Mouse (Mus musculus): ENCODE measurements around the gene Hoxd13. TPM values are rescaled to one million over a fixed set of nuclear protein-coding genes. Genes with fewer than 3 reads are reported as not detected.

The Hoxd13 gene
- polyA plus RNA-seq, 2 experiments: 54.6 to 109 TPM

GRCm38 (mm10) chr2:74715504-74716241 is 47.6 kb downstream of the Hoxd13 start:
- peak overlapping the region; percentile 18 for H3K4me3 ChIP-seq (replicated peaks; ENCODE audit: low read length)
- WGBS: 4% methylated on average over 26 of the region's 26 CpGs

GRCm38 (mm10) chr2:74720384-74720783 is 52.3 kb downstream of the Hoxd13 start:
- Histone ChIP-seq H3K4me3 (replicated peaks; ENCODE audit: low read length) (no peak overlapping the region), H3K27me3 (ENCODE audit: control insufficient read depth, insufficient read depth, low read length) (peaks cover 95% of the 10 kb centered on the region), H3K4me1 (ENCODE audit: control insufficient read depth, insufficient read depth, low read length) (no peaks in the 10 kb centered on the region), H3K36me3 (ENCODE audit: control insufficient read depth, insufficient read depth, low read length) (no peaks in the 10 kb centered on the region), H3K27ac (replicated peaks; ENCODE audit: low read depth, low read length) (no peak overlapping the region), H3K4me2 (replicated peaks; ENCODE audit: low read depth, low read length, severe bottlenecking) (no peak overlapping the region), H3K9me3 (ENCODE audit: control insufficient read depth, low read length) (no peaks in the 10 kb centered on the region), H3K9ac (ENCODE audit: low read depth, low read length, severe bottlenecking) (no peak overlapping the region)
- ATAC-seq (ENCODE audit: low FRiP score, low read depth) (no peak), DNase-seq (ENCODE audit: low spot score) (no peak)
- WGBS: 21% methylated on average over 2 of the region's 2 CpGs
- TF ChIP-seq POLR2A (IDR thresholded peaks at IDR 0.05; ENCODE audit: borderline replicate concordance, extremely low read depth, insufficient read depth, insufficient read length): no peak

More at GRCm38 (mm10) chr2:74715504-74716241, 47.6 kb downstream of the Hoxd13 start:
- ATAC-seq (ENCODE audit: low FRiP score, low read depth) (peak; percentile 58), DNase-seq (ENCODE audit: low spot score) (peak; percentile 90)
- H3K4me2 ChIP-seq (replicated peaks; ENCODE audit: low read depth, low read length, severe bottlenecking): peak overlapping the region; percentile 48
- H3K27ac ChIP-seq (replicated peaks; ENCODE audit: low read depth, low read length): no peak overlapping the region
- H3K27me3 ChIP-seq (ENCODE audit: control insufficient read depth, insufficient read depth, low read length): peaks cover 92% of the 10 kb centered on the region
- TF ChIP-seq POLR2A (IDR thresholded peaks at IDR 0.05; ENCODE audit: borderline replicate concordance, extremely low read depth, insufficient read depth, insufficient read length): 0 out of 2 replicates have a peak, but pooled peaks have one; percentile 16
- H3K9ac ChIP-seq (ENCODE audit: low read depth, low read length, severe bottlenecking): no peak overlapping the region
- H3K36me3 ChIP-seq (ENCODE audit: control insufficient read depth, insufficient read depth, low read length): no peaks in the 10 kb centered on the region
- H3K4me1 ChIP-seq (ENCODE audit: control insufficient read depth, insufficient read depth, low read length): peaks cover 5% of the 10 kb centered on the region; the same call in 1 of the 2 replicates
- H3K9me3 ChIP-seq (ENCODE audit: control insufficient read depth, low read length): no peaks in the 10 kb centered on the region

GRCm38 (mm10) chr2:74720955-74721491 is 52.9 kb downstream of the Hoxd13 start:
- DNase-seq (ENCODE audit: low spot score) (no peak), ATAC-seq (ENCODE audit: low FRiP score, low read depth) (no peak)
- H3K4me2 ChIP-seq (replicated peaks; ENCODE audit: low read depth, low read length, severe bottlenecking): no peak overlapping the region
- TF ChIP-seq POLR2A (IDR thresholded peaks at IDR 0.05; ENCODE audit: borderline replicate concordance, extremely low read depth, insufficient read depth, insufficient read length): no peak
- H3K36me3 ChIP-seq (ENCODE audit: control insufficient read depth, insufficient read depth, low read length): no peaks in the 10 kb centered on the region
- H3K27me3 ChIP-seq (ENCODE audit: control insufficient read depth, insufficient read depth, low read length): peaks cover 95% of the 10 kb centered on the region
- no peak overlapping the region for H3K4me3 ChIP-seq (replicated peaks; ENCODE audit: low read length)
- H3K9ac ChIP-seq (ENCODE audit: low read depth, low read length, severe bottlenecking): no peak overlapping the region
- 8% methylated on average over 5 of the region's 5 CpGs for WGBS
- H3K9me3 ChIP-seq (ENCODE audit: control insufficient read depth, low read length): no peaks in the 10 kb centered on the region
- H3K4me1 ChIP-seq (ENCODE audit: control insufficient read depth, insufficient read depth, low read length): no peaks in the 10 kb centered on the region
- no peak overlapping the region for H3K27ac ChIP-seq (replicated peaks; ENCODE audit: low read depth, low read length)

Small RNA genes lying within 50 kb of the gene (microRNA-seq; reads per million reads assigned to microRNA genes)
- not detected for gene Gm44463

Other genes with a start within 250 kb of the Hoxd13 start
- gene Lnpk, start 88.9 kb upstream of the Hoxd13 start, polyA plus RNA-seq (2012; rRNA removed): 26.5 and 27.4 TPM in 2 replicates
- 35.3 and 38.4 TPM in 2 replicates for gene Lnpk, start 88.9 kb upstream of the Hoxd13 start, polyA plus RNA-seq (2014; fragmentation: Nextera tagmentation; extraction: Ambion mirVana)
- 8.9 and 15.2 TPM in 2 replicates for gene Evx2, start 8.8 kb upstream of the Hoxd13 start, polyA plus RNA-seq (2012; rRNA removed)
- 2.3 and 3.4 TPM in 2 replicates for gene Evx2, start 8.8 kb upstream of the Hoxd13 start, polyA plus RNA-seq (2014; fragmentation: Nextera tagmentation; extraction: Ambion mirVana)
- 43.3 and 58.3 TPM in 2 replicates for gene Hoxd12, start 6.7 kb downstream of the Hoxd13 start, polyA plus RNA-seq (2012; rRNA removed)
- 38.4 and 53.0 TPM in 2 replicates for gene Hoxd12, start 6.7 kb downstream of the Hoxd13 start, polyA plus RNA-seq (2014; fragmentation: Nextera tagmentation; extraction: Ambion mirVana)
- gene Hoxd11, start 11.2 kb downstream of the Hoxd13 start, polyA plus RNA-seq (2012; rRNA removed): 40.0 and 60.8 TPM in 2 replicates
- gene Hoxd11, start 11.2 kb downstream of the Hoxd13 start, polyA plus RNA-seq (2014; fragmentation: Nextera tagmentation; extraction: Ambion mirVana): 21.4 and 30.0 TPM in 2 replicates
- 37.9 and 39.4 TPM in 2 replicates for gene Hoxd10, start 23.6 kb downstream of the Hoxd13 start, polyA plus RNA-seq (2012; rRNA removed)
- gene Hoxd10, start 23.6 kb downstream of the Hoxd13 start, polyA plus RNA-seq (2014; fragmentation: Nextera tagmentation; extraction: Ambion mirVana): 18.3 and 26.1 TPM in 2 replicates
- 19.6 and 25.7 TPM in 2 replicates for gene Hoxd9, start 29.4 kb downstream of the Hoxd13 start, polyA plus RNA-seq (2012; rRNA removed)
- 7.6 and 8.7 TPM in 2 replicates for gene Hoxd9, start 29.4 kb downstream of the Hoxd13 start, polyA plus RNA-seq (2014; fragmentation: Nextera tagmentation; extraction: Ambion mirVana)
- 12.7 and 13.1 TPM in 2 replicates for gene Hoxd8, start 36.3 kb downstream of the Hoxd13 start, polyA plus RNA-seq (2012; rRNA removed)
- gene Hoxd8, start 36.3 kb downstream of the Hoxd13 start, polyA plus RNA-seq (2014; fragmentation: Nextera tagmentation; extraction: Ambion mirVana): 11.4 and 12.8 TPM in 2 replicates
- gene Hoxd3, start 43.6 kb downstream of the Hoxd13 start, polyA plus RNA-seq (2012; rRNA removed): 2.3 and 2.8 TPM in 2 replicates
- gene Hoxd3, start 43.6 kb downstream of the Hoxd13 start, polyA plus RNA-seq (2014; fragmentation: Nextera tagmentation; extraction: Ambion mirVana): 0.59 and 0.95 TPM in 2 replicates
- gene Hoxd4, start 43.6 kb downstream of the Hoxd13 start, polyA plus RNA-seq (2012; rRNA removed): 14.7 and 17.8 TPM in 2 replicates
- gene Hoxd4, start 43.6 kb downstream of the Hoxd13 start, polyA plus RNA-seq (2014; fragmentation: Nextera tagmentation; extraction: Ambion mirVana): 0.63 and 0.73 TPM in 2 replicates
- gene Gm28230, start 58.4 kb downstream of the Hoxd13 start, polyA plus RNA-seq (2012; rRNA removed): 5.0 and 5.9 TPM in 2 replicates
- gene Gm28230, start 58.4 kb downstream of the Hoxd13 start, polyA plus RNA-seq (2014; fragmentation: Nextera tagmentation; extraction: Ambion mirVana): 0.18 and 0.21 TPM in 2 replicates
- gene Hoxd1, start 94.7 kb downstream of the Hoxd13 start, polyA plus RNA-seq (2012; rRNA removed): 0.50 and 0.59 TPM in 2 replicates
- gene Hoxd1, start 94.7 kb downstream of the Hoxd13 start, polyA plus RNA-seq (2014; fragmentation: Nextera tagmentation; extraction: Ambion mirVana): 0.44 and 0.48 TPM in 2 replicates
- 69.0 and 72.4 TPM in 2 replicates for gene Mtx2, start 157.5 kb downstream of the Hoxd13 start, polyA plus RNA-seq (2012; rRNA removed)
- 121 and 132 TPM in 2 replicates for gene Mtx2, start 157.5 kb downstream of the Hoxd13 start, polyA plus RNA-seq (2014; fragmentation: Nextera tagmentation; extraction: Ambion mirVana)